Mouse (Mus musculus): Measurements from ENCODE around the gene Mylk2.

GRCm38 (mm10) chr2:152904127-152904643, 7.0 kb upstream of the Mylk2 start:
- no peak for TF ChIP-seq GATA1 (IDR thresholded peaks at IDR 0.05; ENCODE audit: low read length)
- no peak for TF ChIP-seq TAL1 (IDR thresholded peaks at IDR 0.05; ENCODE audit: low read length)
